Mouse (Mus musculus): ENCODE measurements around the gene Thtpa.

DNA sequence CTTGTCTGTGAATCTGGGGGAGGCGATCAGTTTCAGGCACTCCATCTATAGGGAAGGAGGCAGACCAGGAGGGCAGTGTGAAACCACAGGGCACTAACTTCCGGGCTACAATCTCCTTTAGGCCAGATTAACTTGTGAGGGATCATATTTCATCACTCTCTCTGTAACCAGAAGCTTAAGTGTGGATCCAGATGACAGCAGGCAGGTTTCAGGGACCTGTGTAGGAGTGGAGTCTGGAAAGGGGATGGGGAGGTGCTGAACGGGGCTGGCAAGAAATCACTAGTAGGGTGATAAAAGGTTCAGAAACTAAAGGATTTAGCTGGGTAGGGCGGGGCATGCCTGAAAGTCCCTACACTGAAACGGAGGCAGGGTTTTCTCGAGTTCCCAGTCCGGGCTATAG is 10.8 kb downstream of the Thtpa start:
- TF ChIP-seq CTCF (IDR thresholded peaks at IDR 0.05; ENCODE audit: borderline replicate concordance, insufficient read depth, low read depth, low read length) (no peak), POLR2A (IDR thresholded peaks at IDR 0.05; ENCODE audit: borderline replicate concordance, insufficient read depth, low read length) (no peak)
